Mouse (Mus musculus): ENCODE results near the gene Gnat1. TPM values are rescaled to one million over a fixed set of nuclear protein-coding genes. Genes with fewer than 3 reads are reported as not detected.

Gnat1 gene
- polyA plus RNA-seq, 1 experiment: 0.09 TPM

DNA sequence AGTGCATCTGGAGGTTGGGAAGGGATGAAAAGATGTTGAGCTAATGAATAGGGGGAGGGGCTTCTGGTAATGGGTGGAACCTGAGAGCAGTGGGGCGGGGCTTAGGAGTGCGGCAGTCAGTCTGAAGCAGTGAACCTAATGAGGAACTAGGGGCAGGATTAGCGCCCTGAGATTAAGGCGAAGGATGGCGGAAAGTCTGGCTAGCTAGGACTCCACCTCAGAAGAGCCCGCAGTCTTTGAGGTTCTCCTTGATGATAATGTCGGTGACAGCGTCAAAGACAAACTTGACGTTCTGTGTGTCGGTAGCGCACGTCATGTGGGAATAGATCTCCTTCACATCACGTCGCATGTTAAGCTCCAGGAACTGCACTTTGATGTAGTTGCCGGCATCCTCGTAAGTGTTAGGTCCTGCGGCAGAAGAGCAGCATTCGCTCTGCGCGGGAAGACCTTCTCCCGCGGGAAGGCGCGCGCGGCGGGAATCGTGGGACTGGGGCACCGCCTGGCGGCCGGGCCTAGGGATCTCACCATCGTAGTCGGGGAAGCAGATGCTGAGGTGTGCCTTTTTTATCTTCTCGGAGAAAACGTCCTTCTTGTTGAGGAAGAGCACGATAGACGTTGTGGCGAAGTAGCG is 3.7 kb downstream of the Gnat1 start:
- WGBS: 1% methylated on average over 39 of the region's 39 CpGs
- TF ChIP-seq POLR2A (IDR thresholded peaks at IDR 0.05; ENCODE audit: low read depth, low read length) (no peak), CTCF (conservative IDR thresholded peaks at IDR 0.05; ENCODE audit: insufficient read depth, insufficient read length, low read depth, low read length) (peak; percentile 82)
- no peaks in the 10 kb centered on the region for H3K27me3 ChIP-seq (replicated peaks; ENCODE audit: control insufficient read depth, insufficient read depth, low read length)

GRCm38 (mm10) chr9:107674609-107675429 is 4.7 kb downstream of the Gnat1 start:
- H3K36me3 ChIP-seq (ENCODE audit: control insufficient read depth, insufficient read depth, low read length): no peaks in the 10 kb centered on the region
- DNase-seq: peak; percentile 82
- WGBS: 51% methylated on average over 9 of the region's 9 CpGs
- H3K27me3 ChIP-seq (replicated peaks; ENCODE audit: control insufficient read depth, insufficient read depth, low read length): no peaks in the 10 kb centered on the region
- H3K4me1 ChIP-seq (ENCODE audit: control insufficient read depth, insufficient read depth, low read length): peaks cover 3% of the 10 kb centered on the region; the same call in 1 of the 2 replicates
- H3K4me3 ChIP-seq (ENCODE audit: insufficient read depth, low read depth, low read length): no peak overlapping the region
- TF ChIP-seq CTCF (conservative IDR thresholded peaks at IDR 0.05; ENCODE audit: insufficient read depth, insufficient read length, low read depth, low read length): no peak
- TF ChIP-seq POLR2A (IDR thresholded peaks at IDR 0.05; ENCODE audit: low read depth, low read length): no peak
- H3K27ac ChIP-seq (ENCODE audit: insufficient read depth, low read depth, low read length): no peak overlapping the region

More for the DNA sequence above, 3.7 kb downstream of the Gnat1 start:
- peak; percentile 76 for DNase-seq
- no peak overlapping the region for H3K27ac ChIP-seq (ENCODE audit: insufficient read depth, low read depth, low read length)
- H3K4me1 ChIP-seq (ENCODE audit: control insufficient read depth, insufficient read depth, low read length): peaks cover 3% of the 10 kb centered on the region; the same call in 1 of the 2 replicates
- no peaks in the 10 kb centered on the region for H3K36me3 ChIP-seq (ENCODE audit: control insufficient read depth, insufficient read depth, low read length)
- peak overlapping the region; percentile 32 for H3K4me3 ChIP-seq (ENCODE audit: insufficient read depth, low read depth, low read length)

GRCm38 (mm10) chr9:107670259-107670658 is 9.3 kb downstream of the Gnat1 start:
- no peak for TF ChIP-seq CTCF (conservative IDR thresholded peaks at IDR 0.05; ENCODE audit: insufficient read depth, insufficient read length, low read depth, low read length)
- no peak for TF ChIP-seq POLR2A (IDR thresholded peaks at IDR 0.05; ENCODE audit: low read depth, low read length)
- Histone ChIP-seq H3K4me1 (ENCODE audit: control insufficient read depth, insufficient read depth, low read length) (peaks cover 8% of the 10 kb centered on the region; the same call in 1 of the 2 replicates), H3K4me3 (ENCODE audit: insufficient read depth, low read depth, low read length) (no peak overlapping the region), H3K27ac (ENCODE audit: insufficient read depth, low read depth, low read length) (no peak overlapping the region), H3K27me3 (replicated peaks; ENCODE audit: control insufficient read depth, insufficient read depth, low read length) (no peaks in the 10 kb centered on the region), H3K36me3 (ENCODE audit: control insufficient read depth, insufficient read depth, low read length) (no peaks in the 10 kb centered on the region)
- WGBS: 48% methylated on average over 5 of the region's 5 CpGs
- DNase-seq: peak; percentile 80

GRCm38 (mm10) chr9:107669480-107669945 is 10.0 kb downstream of the Gnat1 start, which contains the start of gene Slc38a3:
Gene Slc38a3, minus strand, starts transcription at chr9:107669530.
- 66% methylated on average over 9 of the region's 9 CpGs for WGBS
- H3K27me3 ChIP-seq (replicated peaks; ENCODE audit: control insufficient read depth, insufficient read depth, low read length): no peaks in the 10 kb centered on the region
- no peak within 1 kb of the TSS for H3K4me3 ChIP-seq (ENCODE audit: insufficient read depth, low read depth, low read length)
- peak; percentile 65 for DNase-seq
- H3K36me3 ChIP-seq (ENCODE audit: control insufficient read depth, insufficient read depth, low read length): no peaks in the 10 kb centered on the region
- peaks cover 8% of the 10 kb centered on the region; the same call in 1 of the 2 replicates for H3K4me1 ChIP-seq (ENCODE audit: control insufficient read depth, insufficient read depth, low read length)
- TF ChIP-seq CTCF (conservative IDR thresholded peaks at IDR 0.05; ENCODE audit: insufficient read depth, insufficient read length, low read depth, low read length) (no peak), POLR2A (IDR thresholded peaks at IDR 0.05; ENCODE audit: low read depth, low read length) (no peak)
- no peak within 1 kb of the TSS for H3K27ac ChIP-seq (ENCODE audit: insufficient read depth, low read depth, low read length)

- no peak overlapping the region for H3K27ac ChIP-seq (ENCODE audit: insufficient read depth, low read depth, low read length)
- no peaks in the 10 kb centered on the region for H3K27me3 ChIP-seq (replicated peaks; ENCODE audit: control insufficient read depth, insufficient read depth, low read length)
- no peak for DNase-seq
- TF ChIP-seq POLR2A (IDR thresholded peaks at IDR 0.05; ENCODE audit: low read depth, low read length) (no peak), CTCF (conservative IDR thresholded peaks at IDR 0.05; ENCODE audit: insufficient read depth, insufficient read length, low read depth, low read length) (no peak)
- 75% methylated on average over 3 of the region's 3 CpGs for WGBS
- no peak overlapping the region for H3K4me3 ChIP-seq (ENCODE audit: insufficient read depth, low read depth, low read length)
- no peaks in the 10 kb centered on the region for H3K36me3 ChIP-seq (ENCODE audit: control insufficient read depth, insufficient read depth, low read length)
- peaks cover 8% of the 10 kb centered on the region; the same call in 1 of the 2 replicates for H3K4me1 ChIP-seq (ENCODE audit: control insufficient read depth, insufficient read depth, low read length)
Observed at GRCm38 (mm10) chr9:107668916-107669315, 10.6 kb downstream of the Gnat1 start.

DNA sequence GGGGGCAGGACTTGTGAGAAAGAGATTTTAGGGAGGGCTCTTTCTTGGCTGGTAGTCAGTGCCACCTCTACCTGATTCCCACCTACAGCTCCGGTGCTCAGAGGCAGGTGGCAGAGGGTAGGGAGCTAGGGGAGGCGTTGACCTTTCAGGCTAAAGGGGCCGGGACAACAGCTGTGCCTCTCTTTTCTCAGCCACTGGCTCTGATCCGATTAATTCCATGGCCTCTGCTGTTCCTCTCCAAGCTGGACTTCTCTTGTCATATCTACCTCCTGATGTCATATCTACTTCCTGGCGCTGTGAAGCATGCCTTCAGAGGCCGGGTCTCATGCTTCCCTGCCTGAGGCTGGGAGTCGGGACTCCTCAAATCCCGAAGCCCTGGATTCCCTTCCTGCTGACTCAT is 11.5 kb downstream of the Gnat1 start:
- Histone ChIP-seq H3K27me3 (replicated peaks; ENCODE audit: control insufficient read depth, insufficient read depth, low read length) (no peaks in the 10 kb centered on the region), H3K27ac (ENCODE audit: insufficient read depth, low read depth, low read length) (no peak overlapping the region), H3K4me3 (ENCODE audit: insufficient read depth, low read depth, low read length) (no peak overlapping the region), H3K4me1 (ENCODE audit: control insufficient read depth, insufficient read depth, low read length) (peaks cover 8% of the 10 kb centered on the region; the same call in 1 of the 2 replicates), H3K36me3 (ENCODE audit: control insufficient read depth, insufficient read depth, low read length) (no peaks in the 10 kb centered on the region)
- no peak for DNase-seq
- WGBS: 64% methylated on average over 8 of the region's 8 CpGs
- TF ChIP-seq CTCF (conservative IDR thresholded peaks at IDR 0.05; ENCODE audit: insufficient read depth, insufficient read length, low read depth, low read length) (no peak), POLR2A (IDR thresholded peaks at IDR 0.05; ENCODE audit: low read depth, low read length) (no peak)

DNA sequence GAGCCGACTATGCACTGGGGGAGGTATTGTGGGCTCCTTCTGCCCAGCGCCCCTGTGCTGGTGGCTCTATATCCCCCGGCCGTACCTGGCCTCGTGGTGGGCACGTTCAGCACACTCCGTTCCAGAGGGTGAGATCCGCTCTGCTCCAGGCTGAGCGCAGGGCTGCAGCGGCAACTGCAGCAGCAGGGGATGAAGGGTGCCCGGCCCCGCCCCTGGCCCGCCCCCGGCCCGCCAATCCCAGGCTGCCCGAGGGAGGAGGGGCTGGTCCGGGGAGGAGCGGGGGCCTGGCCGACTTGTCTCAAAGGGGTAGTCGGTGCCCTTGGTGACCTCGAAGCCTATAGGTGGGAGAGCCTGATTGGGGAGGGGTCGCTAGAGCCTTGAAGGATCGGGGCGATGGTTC is 12.3 kb downstream of the Gnat1 start:
- Histone ChIP-seq H3K4me1 (ENCODE audit: control insufficient read depth, insufficient read depth, low read length) (peaks cover 8% of the 10 kb centered on the region; the same call in 1 of the 2 replicates), H3K27me3 (replicated peaks; ENCODE audit: control insufficient read depth, insufficient read depth, low read length) (no peaks in the 10 kb centered on the region), H3K4me3 (ENCODE audit: insufficient read depth, low read depth, low read length) (peak overlapping the region; percentile 38), H3K36me3 (ENCODE audit: control insufficient read depth, insufficient read depth, low read length) (no peaks in the 10 kb centered on the region), H3K27ac (ENCODE audit: insufficient read depth, low read depth, low read length) (no peak overlapping the region)
- peak; percentile 62 for DNase-seq
- 2% methylated on average over 24 of the region's 24 CpGs for WGBS
- TF ChIP-seq CTCF (conservative IDR thresholded peaks at IDR 0.05; ENCODE audit: insufficient read depth, insufficient read length, low read depth, low read length) (no peak), POLR2A (IDR thresholded peaks at IDR 0.05; ENCODE audit: low read depth, low read length) (no peak)
